Mouse (Mus musculus): ENCODE measurements around the gene Ankzf1.

DNA sequence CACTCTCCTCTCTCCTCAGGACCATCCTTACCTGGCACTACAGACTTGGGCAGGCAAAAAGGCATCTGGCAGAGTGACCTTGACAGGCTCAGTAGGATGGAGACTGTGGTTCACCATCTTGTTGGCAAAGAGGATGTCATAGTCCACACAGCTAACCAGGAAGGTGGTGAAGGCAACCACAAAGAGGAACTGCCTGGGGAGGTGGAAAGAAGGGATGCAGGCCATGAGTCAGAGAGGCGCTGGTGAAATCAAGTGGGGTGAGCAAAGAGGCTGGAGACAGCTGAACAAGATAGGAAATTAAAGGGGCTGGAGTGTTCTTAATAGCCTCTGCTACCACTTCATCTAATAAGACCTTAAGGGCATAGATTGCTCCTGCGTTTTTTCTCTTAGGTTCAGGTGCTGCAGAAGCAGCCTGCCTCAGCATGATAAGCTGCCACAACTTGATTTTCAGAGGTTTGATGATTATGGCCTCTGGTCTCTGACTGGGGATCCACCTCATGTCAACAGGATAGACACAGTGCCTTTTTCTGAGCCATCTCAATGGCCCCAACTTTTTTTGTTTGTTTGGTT is 4.0 kb upstream of the Ankzf1 start:
- no peak for TF ChIP-seq CTCF (IDR thresholded peaks at IDR 0.05; ENCODE audit: low read depth)
- no peak for TF ChIP-seq EP300 (IDR thresholded peaks at IDR 0.05; ENCODE audit: low read depth)
